Mouse (Mus musculus): ENCODE results near the gene Syt16. TPM values are rescaled to one million over a fixed set of nuclear protein-coding genes. Genes with fewer than 3 reads are reported as not detected.

Gene Syt16
- polyA plus RNA-seq, 1 experiment from 2014 or later = 0.07 TPM

DNA sequence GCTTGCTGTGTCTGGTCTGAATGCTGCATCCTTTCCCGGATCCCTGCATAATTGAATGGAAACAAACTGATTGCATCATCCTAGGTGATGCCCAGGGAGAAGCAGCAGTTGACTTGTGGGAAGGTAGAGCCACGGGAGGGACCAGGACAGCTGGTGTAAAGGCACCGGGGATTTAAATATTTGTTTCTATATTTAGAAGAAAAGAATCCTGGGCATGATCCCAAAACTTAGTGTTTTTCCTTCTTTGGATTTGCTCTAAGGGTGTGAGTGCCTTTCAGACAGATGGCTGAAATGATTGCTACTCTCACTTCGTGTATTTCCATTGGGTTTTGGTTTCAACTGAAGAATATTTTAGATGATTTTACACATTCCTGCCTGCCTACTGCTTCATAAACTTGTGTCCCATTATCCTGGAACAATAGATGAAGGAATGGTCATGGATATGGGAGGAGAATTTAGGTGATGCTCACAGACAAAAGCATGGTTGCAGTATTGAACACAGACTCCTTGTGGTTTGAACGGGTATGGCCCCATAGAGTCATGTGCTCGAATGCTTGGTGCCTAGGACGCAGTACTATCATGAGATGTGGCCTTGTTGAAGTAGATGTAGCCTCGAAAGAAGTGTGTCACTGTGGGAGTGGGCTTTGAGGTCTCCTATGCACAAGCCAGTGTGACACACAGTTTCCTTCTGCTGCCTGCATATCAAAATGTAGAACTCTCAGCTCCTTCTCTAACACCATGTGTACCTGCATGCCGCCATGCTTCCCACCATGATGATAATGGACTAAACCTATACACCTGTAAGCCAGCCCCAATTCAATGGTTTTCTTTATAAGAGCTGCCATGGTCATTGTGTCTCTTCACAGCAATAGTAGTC, 306.2 kb downstream of the Syt16 start:
- H3K36me3 ChIP-seq = no peaks in the 10 kb centered on the region
- H3K27ac ChIP-seq = no peak overlapping the region
- no peaks in the 10 kb centered on the region for H3K27me3 ChIP-seq (replicated peaks)
- no peak overlapping the region for H3K9ac ChIP-seq
- no peak for ATAC-seq
- no peak overlapping the region for H3K4me2 ChIP-seq
- H3K4me3 ChIP-seq = no peak overlapping the region
- H3K9me3 ChIP-seq (replicated peaks) = no peaks in the 10 kb centered on the region
- WGBS (ENCODE audit: insufficient replicate concordance) = 61% methylated on average over 9 of the region's 9 CpGs
- no peaks in the 10 kb centered on the region for H3K4me1 ChIP-seq

DNA sequence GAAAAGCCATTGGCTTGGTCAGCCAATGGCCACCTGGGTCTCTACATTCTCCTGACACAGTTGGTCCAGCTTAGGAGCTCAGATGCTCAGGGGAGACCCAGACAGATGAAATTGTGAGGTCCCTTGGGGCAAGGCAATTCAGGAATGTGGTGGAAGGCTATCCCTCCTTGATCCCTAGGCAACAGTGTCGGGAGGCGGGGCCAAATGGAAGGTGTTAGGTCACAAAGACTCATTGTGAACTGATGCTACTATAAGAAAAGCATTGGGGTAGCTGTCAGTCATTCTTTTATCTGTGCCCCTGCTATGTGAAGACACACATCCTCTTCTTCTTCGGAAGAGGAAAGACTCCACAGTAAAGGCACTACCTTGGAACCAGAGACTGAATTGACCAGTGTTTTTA, 315.1 kb downstream of the Syt16 start:
- H3K36me3 ChIP-seq = no peaks in the 10 kb centered on the region
- no peaks in the 10 kb centered on the region for H3K27me3 ChIP-seq (replicated peaks)
- H3K4me1 ChIP-seq = no peaks in the 10 kb centered on the region
- ATAC-seq = no peak
- 60% methylated on average over 3 of the region's 3 CpGs for WGBS (ENCODE audit: insufficient replicate concordance)
- H3K4me2 ChIP-seq = no peak overlapping the region
- H3K27ac ChIP-seq = no peak overlapping the region
- H3K4me3 ChIP-seq = no peak overlapping the region
- H3K9me3 ChIP-seq (replicated peaks) = no peaks in the 10 kb centered on the region
- no peak overlapping the region for H3K9ac ChIP-seq

DNA sequence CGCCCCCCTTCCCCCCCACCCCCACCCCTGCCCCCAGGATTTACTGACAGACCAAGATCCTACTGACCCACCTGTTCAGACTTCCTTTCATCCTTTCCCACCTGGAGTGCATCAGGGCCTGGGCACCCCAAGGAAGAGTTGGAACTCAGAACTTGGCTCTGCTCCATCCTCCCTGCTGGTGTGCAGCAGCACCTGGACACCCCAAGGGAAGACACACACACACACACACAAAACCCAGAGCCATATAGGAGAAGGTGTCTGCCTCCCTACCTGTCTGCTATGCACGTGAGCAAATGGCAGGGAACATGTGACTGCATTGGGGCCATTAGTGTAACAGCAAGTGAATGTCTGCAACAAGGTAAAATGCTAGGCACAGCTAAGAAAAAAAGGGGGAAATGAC, 317.8 kb downstream of the Syt16 start:
- WGBS (ENCODE audit: insufficient replicate concordance) = 37% methylated on average over 2 of the region's 2 CpGs
- H3K27ac ChIP-seq = no peak overlapping the region
- no peak overlapping the region for H3K9ac ChIP-seq
- no peaks in the 10 kb centered on the region for H3K27me3 ChIP-seq (replicated peaks)
- H3K4me1 ChIP-seq = no peaks in the 10 kb centered on the region
- no peaks in the 10 kb centered on the region for H3K9me3 ChIP-seq (replicated peaks)
- H3K36me3 ChIP-seq = no peaks in the 10 kb centered on the region
- no peak for ATAC-seq
- no peak overlapping the region for H3K4me2 ChIP-seq
- no peak overlapping the region for H3K4me3 ChIP-seq

- ATAC-seq = no peak
- Histone ChIP-seq H3K27ac (no peak within 1 kb of the TSS), H3K9ac (no peak within 1 kb of the TSS)
Observed at GRCm38 (mm10) chr12:74316344-74316973, 319.0 kb downstream of the Syt16 start, which contains the start of gene Gm11042. Gene Gm11042 (minus strand): TSS chr12:74316394.

DNA sequence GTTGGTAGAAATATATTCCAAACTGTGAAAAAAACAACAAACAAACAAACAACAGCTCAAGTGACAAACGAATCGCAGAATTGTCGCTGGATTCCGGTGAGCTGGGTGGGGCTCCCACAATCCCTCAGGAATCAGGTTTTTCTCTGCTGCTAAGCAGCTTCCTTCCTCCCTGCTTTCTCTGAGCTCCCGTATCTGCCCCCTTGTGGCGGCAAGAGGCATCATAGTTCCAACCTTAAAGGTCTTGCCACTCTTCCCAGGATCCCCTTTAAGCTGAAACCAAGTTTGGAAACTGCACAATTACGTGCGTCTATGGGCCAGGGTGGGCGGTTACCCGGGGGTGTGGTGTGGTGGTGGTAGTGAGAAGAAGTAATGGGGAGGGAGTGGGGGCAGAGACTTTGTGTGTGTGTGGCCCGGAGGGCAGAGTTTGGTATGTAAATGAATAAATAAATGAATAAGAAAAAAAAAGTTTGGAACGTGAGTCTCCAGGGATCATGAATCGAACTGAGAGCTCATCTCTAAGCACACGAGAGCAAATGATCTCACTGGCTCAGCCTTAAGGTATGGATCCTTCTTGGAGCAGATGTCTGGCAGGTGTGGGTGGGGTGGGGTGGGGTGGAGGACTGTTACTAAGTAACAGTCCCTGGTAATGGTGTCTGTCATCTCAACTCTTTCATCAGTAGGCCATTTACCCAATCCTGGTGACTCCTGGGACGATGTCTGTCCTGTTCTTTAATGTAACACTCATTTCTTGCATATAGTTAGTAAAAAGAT, 319.7 kb downstream of the Syt16 start:
- no peaks in the 10 kb centered on the region for H3K27me3 ChIP-seq (replicated peaks)
- no peaks in the 10 kb centered on the region for H3K4me1 ChIP-seq
- no peak overlapping the region for H3K9ac ChIP-seq
- no peak overlapping the region for H3K27ac ChIP-seq
- H3K4me3 ChIP-seq = peak overlapping the region; percentile 43
- WGBS (ENCODE audit: insufficient replicate concordance) = 16% methylated on average over 15 of the region's 15 CpGs
- peak overlapping the region; percentile 58 for H3K4me2 ChIP-seq
- H3K36me3 ChIP-seq = no peaks in the 10 kb centered on the region
- ATAC-seq = no peak
- no peaks in the 10 kb centered on the region for H3K9me3 ChIP-seq (replicated peaks)

More at GRCm38 (mm10) chr12:74316344-74316973, 319.0 kb downstream of the Syt16 start, which contains the start of gene Gm11042:
- H3K4me1 ChIP-seq = no peaks in the 10 kb centered on the region
- H3K9me3 ChIP-seq (replicated peaks) = no peaks in the 10 kb centered on the region
- peak within 1 kb of the TSS; percentile 58 for H3K4me2 ChIP-seq
- no peaks in the 10 kb centered on the region for H3K27me3 ChIP-seq (replicated peaks)
- H3K36me3 ChIP-seq = no peaks in the 10 kb centered on the region
- peak within 1 kb of the TSS; percentile 43 for H3K4me3 ChIP-seq
- WGBS (ENCODE audit: insufficient replicate concordance) = 32% methylated on average over 17 of the region's 18 CpGs

DNA sequence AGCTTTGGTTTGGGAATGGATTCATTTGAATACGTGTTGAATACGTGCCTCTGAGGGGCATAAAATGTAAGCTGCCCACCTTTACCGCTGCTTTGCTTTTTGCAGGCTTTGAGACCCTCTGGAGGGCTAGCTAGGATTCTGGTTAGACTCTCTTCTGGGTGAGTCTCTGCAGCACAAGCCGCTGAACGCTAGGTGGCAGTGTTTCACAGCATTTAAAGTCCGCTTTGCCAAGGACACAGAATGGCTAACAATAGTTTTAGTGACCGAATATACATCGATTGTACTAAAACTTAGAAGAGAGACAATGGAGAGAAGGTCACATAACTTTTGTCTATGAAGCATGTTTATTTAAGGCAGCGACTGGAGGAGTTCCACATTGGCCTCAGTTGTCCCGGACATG, 322.9 kb downstream of the Syt16 start:
- Histone ChIP-seq H3K9ac (no peak overlapping the region), H3K9me3 (replicated peaks) (no peaks in the 10 kb centered on the region), H3K27me3 (replicated peaks) (no peaks in the 10 kb centered on the region), H3K4me3 (no peak overlapping the region), H3K27ac (no peak overlapping the region), H3K4me1 (no peaks in the 10 kb centered on the region), H3K4me2 (no peak overlapping the region), H3K36me3 (no peaks in the 10 kb centered on the region)
- ATAC-seq = no peak
- WGBS (ENCODE audit: insufficient replicate concordance) = 17% methylated on average over 10 of the region's 10 CpGs

- 63% methylated on average over 5 of the region's 5 CpGs for WGBS (ENCODE audit: insufficient replicate concordance)
- no peak overlapping the region for H3K9ac ChIP-seq
Observed at GRCm38 (mm10) chr12:74321981-74322380, 324.5 kb downstream of the Syt16 start.

More at GRCm38 (mm10) chr12:74321981-74322380, 324.5 kb downstream of the Syt16 start:
- Histone ChIP-seq H3K4me2 (no peak overlapping the region), H3K36me3 (no peaks in the 10 kb centered on the region), H3K4me1 (no peaks in the 10 kb centered on the region), H3K4me3 (no peak overlapping the region), H3K9me3 (replicated peaks) (no peaks in the 10 kb centered on the region), H3K27ac (no peak overlapping the region), H3K27me3 (replicated peaks) (no peaks in the 10 kb centered on the region)
- ATAC-seq = no peak

Other genes starting within 250 kb of the Syt16 start
- 33.3 and 34.1 TPM in 2 replicates for gene Hif1a, start 96.3 kb upstream of the Syt16 start, polyA plus RNA-seq (2016; fragmentation: Nextera tagmentation; extraction: Ambion mirVana)
- 4.6 and 6.9 TPM in 2 replicates for gene Gm49321, start 60.0 kb upstream of the Syt16 start, polyA plus RNA-seq (2016; fragmentation: Nextera tagmentation; extraction: Ambion mirVana)
- 8.9 and 9.5 TPM in 2 replicates for gene Snapc1, start 33.2 kb upstream of the Syt16 start, polyA plus RNA-seq (2016; fragmentation: Nextera tagmentation; extraction: Ambion mirVana)